Mouse (Mus musculus) bone marrow, adult 2 months (tissue): Measurements from ENCODE around the gene Stambpl1.

Source experiments
- CTCF ChIP-seq: fragments of 200-500 bp; IDR thresholded peaks from 2 replicates; pipeline ENCODE4 v1.5.1; 2011; ENCODE audit warnings: low read length, control low read depth; ENCODE audit not compliant: control insufficient read depth, insufficient read depth
- POLR2A ChIP-seq: fragments of 200-500 bp; IDR thresholded peaks from 2 replicates; pipeline ENCODE4 v1.6.1; 2011; ENCODE audit warnings: low read depth, mild to moderate bottlenecking, control low read depth, low read length, borderline replicate concordance; ENCODE audit not compliant: control insufficient read depth

GRCm38 (mm10) chr19:34283614-34284013, 91.6 kb downstream of the Stambpl1 start:
- TF ChIP-seq CTCF (no peak), POLR2A (no peak)
